Mouse (Mus musculus): Measurements from ENCODE around the gene Myo9a.

Myo9a gene

GRCm38 (mm10) chr9:59750267-59751065, at the start of gene Myo9a, which contains the start of gene Senp8:
Myo9a (plus strand) TSS chr9:59750896.
Senp8 (minus strand) TSS chr9:59750710.
- DNase-seq (ENCODE audit: low read depth, low spot score): peak; percentile 99

- no peak for DNase-seq (ENCODE audit: low read depth, low spot score)
Observed at GRCm38 (mm10) chr9:59701094-59701493, 49.6 kb upstream of the Myo9a start.

GRCm38 (mm10) chr9:59703099-59703498, 47.6 kb upstream of the Myo9a start:
- no peak for DNase-seq (ENCODE audit: low read depth, low spot score)

- no peak for DNase-seq (ENCODE audit: low read depth, low spot score)
Observed at GRCm38 (mm10) chr9:59706850-59707825, 43.6 kb upstream of the Myo9a start.

DNA sequence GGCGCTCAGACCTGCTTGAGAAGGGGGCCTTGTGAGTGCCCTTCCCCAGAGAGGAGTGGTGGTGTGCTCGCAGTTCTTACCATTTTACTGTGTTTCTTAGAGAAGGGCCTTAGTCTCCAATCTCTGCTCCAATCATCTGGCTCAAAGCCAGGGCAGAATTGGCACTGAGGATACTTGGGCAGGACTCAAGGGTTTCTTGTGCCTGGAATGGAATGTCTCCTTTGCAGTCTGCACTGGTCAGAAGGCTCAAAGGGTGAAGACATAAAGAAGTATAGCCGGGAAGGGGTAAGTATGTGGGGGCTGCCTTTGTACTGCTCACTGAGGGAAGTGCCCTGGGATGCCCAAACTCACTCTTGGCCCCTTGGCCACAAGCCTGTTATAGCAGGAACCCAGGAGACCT, 41.5 kb upstream of the Myo9a start:
- no peak for DNase-seq (ENCODE audit: low read depth, low spot score)

DNA sequence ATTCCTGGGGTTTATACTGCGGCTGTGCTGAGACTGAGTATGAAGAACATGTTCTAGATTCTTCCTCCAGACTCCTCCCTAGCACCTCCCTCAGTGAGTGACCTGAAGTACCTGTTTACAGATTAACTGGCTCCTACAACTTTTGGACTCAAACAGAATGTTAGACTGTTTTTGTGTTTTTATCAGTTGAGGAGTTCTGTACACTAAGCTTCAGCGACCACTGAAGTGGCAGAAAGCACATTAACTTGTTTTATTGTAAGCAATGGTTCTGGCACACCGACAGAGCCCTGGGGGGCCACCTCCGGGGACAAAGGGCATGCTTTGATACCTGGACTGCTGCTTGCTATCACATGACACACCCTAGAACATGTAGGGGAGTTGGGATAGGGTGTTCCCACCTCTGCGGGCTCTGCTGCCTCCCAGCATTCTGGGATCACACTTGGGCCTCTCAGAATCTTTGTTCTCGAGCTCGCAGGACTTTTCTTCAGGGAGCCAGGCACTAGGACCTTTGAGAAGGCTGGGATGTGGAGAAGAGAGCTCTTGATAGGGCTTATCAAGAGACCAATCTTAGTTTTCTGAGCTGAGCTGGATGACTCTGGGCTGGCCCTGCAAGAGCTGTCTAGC, 34.3 kb upstream of the Myo9a start:
- DNase-seq (ENCODE audit: low read depth, low spot score): no peak

DNA sequence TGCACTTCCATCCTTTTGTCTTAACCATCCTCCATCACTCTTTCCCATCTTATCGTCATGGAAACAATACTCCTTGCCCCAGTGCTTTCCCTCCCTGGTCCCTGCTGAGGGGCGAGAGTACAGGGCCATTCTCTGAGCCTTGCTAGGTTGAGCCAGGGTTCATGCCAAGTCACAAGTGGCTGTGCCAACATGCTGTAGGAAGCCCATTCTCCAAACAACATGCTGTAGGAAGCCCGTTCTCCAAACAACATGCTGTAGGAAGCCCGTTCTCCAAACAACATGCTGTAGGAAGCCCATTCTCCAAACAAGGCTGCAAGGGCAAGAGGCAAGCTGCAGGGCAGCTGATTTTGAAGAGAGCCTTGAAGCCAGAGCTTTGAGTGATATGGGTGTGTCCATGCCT, 32.5 kb upstream of the Myo9a start:
- no peak for DNase-seq (ENCODE audit: low read depth, low spot score)

DNA sequence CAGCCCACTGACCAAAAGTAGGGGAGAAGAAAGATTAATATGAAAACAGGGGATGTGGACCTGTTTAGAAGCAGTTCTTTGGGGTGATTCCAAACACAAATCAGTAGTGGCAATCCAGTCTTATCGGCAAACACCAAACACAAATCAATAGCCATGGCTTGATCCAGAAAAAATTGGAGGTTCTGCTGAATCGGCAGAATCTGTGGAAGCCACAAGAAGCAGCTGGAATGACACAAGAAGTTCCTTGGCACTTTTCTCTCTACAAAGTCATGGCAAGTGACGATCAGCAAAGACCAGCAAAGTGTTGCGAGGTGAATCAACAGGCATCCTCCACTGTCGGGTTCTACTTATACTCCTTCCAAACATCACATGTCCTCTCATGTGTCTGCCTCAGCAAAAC, 29.6 kb upstream of the Myo9a start:
- DNase-seq (ENCODE audit: low read depth, low spot score): no peak

DNA sequence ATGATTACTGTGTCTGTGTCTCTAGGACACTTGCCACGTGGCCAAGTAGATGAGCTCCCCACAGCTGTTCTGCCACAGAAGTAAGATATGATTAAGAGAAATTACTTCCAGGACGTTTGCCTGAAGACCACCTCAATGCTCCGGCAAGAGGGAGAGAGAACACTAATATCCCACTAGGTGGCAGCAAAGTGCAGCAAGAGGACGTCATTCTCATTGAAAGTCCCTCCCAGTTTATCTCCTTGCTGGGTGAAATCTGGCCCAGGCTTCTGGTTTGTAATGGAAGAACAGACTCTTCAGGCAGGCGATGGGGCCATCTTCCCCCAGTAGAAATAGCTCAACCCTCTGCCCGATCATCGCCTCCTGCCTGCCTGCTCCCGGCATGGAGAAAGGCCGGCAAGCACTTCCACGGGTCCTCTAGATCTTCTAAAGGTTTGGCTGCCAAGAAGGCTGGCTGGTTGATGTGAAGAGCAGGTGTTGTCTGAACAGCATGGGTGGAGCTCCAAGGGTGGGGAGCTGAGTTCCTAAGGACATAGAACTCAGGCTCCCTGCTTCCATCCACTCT, 27.5 kb upstream of the Myo9a start:
- DNase-seq (ENCODE audit: low read depth, low spot score): peak; percentile 90

DNA sequence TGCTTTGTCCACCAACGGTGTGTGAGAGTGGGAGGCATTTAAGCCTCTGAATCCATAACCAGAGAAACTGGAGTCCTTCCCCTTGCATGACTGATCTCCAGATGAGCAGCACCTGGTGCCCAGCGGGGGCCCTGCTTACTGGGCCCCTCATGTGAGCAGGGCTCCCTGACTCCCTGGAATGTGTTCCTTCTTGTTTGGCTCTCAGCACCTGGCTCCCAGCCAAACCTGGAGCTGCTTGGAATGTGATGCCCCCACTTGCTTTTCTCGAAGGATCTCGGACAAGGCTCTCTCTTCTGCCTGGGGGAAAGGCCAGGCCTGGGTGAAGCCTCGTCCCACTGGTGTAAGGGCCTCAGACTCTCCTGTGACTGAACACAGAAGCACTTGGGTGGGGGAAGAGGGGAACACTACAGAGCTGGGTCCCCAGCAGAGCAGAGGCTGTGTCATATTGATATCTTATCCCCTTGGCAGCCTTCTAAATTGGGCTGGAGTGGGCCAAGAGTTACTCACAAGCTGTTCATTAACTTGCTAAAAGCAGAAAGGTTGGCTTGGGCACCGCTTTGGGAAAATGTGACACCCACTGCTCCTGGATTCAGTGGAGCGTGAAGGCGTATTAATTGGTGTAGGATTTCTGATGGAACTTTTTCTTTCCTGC, 26.8 kb upstream of the Myo9a start:
- peak; percentile 37 for DNase-seq (ENCODE audit: low read depth, low spot score)

DNA sequence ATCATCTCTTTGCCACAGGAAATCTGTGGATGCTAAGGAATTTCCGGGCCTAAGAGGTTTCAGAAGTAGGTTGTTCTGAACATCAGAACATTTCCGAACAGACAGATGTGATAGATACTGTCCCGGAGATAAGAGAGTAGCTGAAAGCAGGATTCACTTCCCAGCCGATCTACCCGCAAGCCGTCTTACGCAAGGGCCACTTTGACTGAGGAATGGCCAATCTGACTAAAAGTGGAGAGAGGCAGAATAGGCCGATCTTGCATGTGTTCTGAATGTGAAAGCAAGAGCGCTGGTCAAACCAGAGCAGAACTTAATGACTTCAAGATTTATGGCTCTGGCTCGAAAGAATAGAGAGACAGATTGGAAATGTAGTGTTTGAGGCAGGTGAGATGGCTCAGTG, 25.2 kb upstream of the Myo9a start:
- DNase-seq (ENCODE audit: low read depth, low spot score): no peak

DNA sequence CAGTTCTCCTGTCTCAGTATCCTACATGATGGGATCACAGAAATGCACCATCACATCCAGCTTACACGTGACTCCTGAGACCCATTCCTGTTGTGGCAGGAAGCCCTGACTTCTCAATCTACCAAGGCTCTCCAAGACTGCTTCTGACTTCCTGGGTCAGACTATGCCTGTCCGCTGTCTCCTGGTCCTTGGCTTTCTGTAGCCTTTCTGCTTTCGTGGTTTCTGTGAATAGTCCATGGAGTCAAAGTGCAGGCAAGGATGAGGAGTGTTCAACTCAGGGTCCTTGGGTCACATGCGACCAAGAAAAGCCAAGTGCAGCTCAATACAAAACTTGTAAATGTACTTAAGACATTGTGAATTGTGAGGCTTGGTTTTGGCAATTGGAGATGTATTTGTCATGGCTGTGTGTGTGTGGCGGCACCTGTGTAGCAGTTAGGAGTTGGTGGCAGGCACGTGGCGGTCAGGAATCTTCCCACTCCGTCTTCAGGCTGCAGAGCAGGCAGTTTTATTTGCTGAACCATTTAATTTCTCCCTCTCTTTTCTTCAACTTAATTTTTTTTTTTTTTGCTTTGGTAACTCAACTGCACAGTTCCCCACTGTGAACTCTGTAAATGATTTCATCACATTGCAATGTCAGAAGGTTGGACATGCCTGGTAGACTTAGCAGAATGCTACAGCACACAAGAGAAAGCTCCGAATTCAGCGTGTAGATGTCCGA, 23.0 kb upstream of the Myo9a start:
- no peak for DNase-seq (ENCODE audit: low read depth, low spot score)

- no peak for DNase-seq (ENCODE audit: low read depth, low spot score)
Observed at GRCm38 (mm10) chr9:59731136-59731535, 19.6 kb upstream of the Myo9a start.

GRCm38 (mm10) chr9:59733075-59733474, 17.6 kb upstream of the Myo9a start:
- DNase-seq (ENCODE audit: low read depth, low spot score): no peak

DNA sequence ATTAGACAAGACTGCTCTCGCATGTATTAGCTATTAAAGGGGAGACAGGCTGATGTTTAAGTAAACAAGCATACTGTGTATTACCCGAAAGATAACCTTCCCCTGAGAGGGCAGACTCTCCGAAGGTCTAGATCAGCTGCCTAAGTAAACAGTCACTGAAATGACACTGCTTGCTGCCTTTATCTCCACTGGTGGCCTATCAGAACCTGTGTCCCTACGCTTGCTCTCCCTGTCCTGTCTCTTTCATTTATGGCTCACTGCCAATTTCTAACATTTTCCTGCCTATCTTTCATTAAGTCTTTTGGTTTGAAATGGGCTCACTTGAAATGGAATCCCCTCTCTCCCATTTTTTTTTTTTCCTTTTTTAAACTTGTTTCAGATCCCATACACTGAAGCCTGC, 15.3 kb upstream of the Myo9a start:
- no peak for DNase-seq (ENCODE audit: low read depth, low spot score)

DNA sequence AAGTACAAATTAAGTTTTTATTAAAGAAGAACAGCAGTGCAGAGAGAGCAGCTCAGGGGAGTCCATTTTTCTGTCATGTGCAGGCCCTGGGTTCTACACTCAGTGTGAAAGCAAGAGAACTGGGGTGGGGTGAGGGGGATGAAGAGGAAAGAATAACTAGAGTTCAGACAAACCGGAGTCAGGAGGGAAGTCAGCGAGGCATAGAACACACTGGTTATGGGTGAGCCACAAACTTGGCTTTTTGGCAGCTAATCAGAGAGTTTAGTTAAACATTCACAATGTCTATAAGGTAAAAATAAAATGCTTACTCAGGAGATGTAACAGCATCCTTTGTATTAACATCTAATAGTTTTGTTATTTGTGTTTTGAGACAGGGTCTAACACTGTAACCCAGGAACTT, 10.1 kb upstream of the Myo9a start:
- no peak for DNase-seq (ENCODE audit: low read depth, low spot score)

DNA sequence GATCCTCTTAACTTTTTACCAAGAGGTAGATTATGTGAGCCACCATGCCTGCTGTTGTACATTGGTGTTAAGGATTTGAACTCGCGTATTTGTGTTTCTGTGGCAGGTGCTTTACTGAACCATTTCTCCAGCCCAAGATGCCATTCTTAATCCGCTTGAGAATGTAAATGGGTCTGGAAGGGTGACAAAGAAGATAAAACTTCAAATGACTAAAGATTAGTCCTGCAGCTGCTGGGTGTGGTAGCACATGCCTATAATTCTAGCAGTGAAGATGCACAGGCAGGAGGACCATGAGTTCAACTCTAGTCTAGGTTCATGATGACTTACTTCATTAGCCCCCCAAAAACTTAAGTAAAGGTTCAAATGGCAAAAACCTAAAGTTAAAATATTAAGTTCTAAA, 6.8 kb upstream of the Myo9a start:
- no peak for DNase-seq (ENCODE audit: low read depth, low spot score)

DNA sequence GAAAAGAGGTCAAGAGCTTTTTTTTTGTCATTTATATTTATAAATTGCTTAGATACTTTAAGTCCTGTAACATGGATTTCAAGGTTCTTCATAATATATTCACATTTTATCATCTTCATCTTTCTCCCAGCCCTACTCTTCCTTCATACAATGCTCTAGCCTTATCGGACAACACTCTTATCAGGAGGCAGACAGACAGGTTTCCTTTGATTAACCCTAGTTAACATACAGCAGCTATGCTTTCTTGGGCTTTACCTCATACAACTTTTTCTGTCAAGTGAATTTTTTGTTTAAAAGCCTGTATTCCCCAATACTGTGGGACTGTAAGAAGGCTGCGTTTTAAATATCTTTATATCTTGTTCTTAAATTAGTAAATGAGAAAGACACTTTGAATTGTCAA, 2.3 kb upstream of the Myo9a start:
- DNase-seq (ENCODE audit: low read depth, low spot score): no peak

DNA sequence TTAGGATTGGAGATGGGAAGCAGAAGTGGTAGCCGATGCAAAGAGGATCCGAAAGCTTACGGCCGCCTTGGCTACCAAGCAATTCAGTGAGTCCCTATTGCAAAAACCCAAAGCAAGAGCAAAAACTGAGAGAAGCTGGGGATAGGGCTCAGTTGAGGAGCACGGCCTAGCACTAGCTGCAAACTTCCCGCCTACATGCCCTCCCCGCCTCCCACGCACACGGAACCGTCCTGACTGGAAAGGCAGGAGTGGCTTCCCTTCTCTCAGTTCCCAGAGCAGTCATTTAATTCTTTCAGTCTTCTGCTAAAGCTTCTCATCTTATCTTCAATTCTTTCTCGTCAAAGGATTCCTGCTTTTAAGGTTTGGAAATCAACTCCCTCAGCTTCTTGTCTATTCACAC, 1.7 kb upstream of the Myo9a start:
- no peak for DNase-seq (ENCODE audit: low read depth, low spot score)

GRCm38 (mm10) chr9:59749581-59750265, 973 bp upstream of the Myo9a start:
- DNase-seq (ENCODE audit: low read depth, low spot score): peak; percentile 4
